Mouse (Mus musculus): ENCODE data around the gene Rnf145.

Gene Rnf145

GRCm38 (mm10) chr11:44537403-44537802 is 18.6 kb downstream of the Rnf145 start:
- DNase-seq = peak in 1 of 2 experiments; percentile 67

- no peak for DNase-seq
Measured at GRCm38 (mm10) chr11:44538101-44538500, 19.3 kb downstream of the Rnf145 start.

GRCm38 (mm10) chr11:44538501-44539290 is 19.9 kb downstream of the Rnf145 start:
- no peak for DNase-seq

- no peak for DNase-seq
Measured at GRCm38 (mm10) chr11:44539291-44539930, 20.6 kb downstream of the Rnf145 start.

GRCm38 (mm10) chr11:44540243-44540642 is 21.5 kb downstream of the Rnf145 start:
- DNase-seq = no peak

GRCm38 (mm10) chr11:44541280-44541679 is 22.5 kb downstream of the Rnf145 start:
- DNase-seq = no peak

GRCm38 (mm10) chr11:44541813-44542212 is 23.0 kb downstream of the Rnf145 start:
- DNase-seq = no peak

GRCm38 (mm10) chr11:44543593-44543992 is 24.8 kb downstream of the Rnf145 start:
- no peak for DNase-seq

- DNase-seq = no peak
Measured at GRCm38 (mm10) chr11:44543996-44544395, 25.2 kb downstream of the Rnf145 start.

- DNase-seq = no peak
Measured at GRCm38 (mm10) chr11:44545181-44545580, 26.4 kb downstream of the Rnf145 start.

GRCm38 (mm10) chr11:44546250-44546649 is 27.5 kb downstream of the Rnf145 start:
- DNase-seq = no peak

- no peak for DNase-seq
Measured at GRCm38 (mm10) chr11:44547651-44548196, 29.0 kb downstream of the Rnf145 start.

- no peak for DNase-seq
Measured at GRCm38 (mm10) chr11:44548816-44549215, 30.1 kb downstream of the Rnf145 start.

GRCm38 (mm10) chr11:44549511-44550278 is 30.9 kb downstream of the Rnf145 start:
- no peak for DNase-seq

GRCm38 (mm10) chr11:44550996-44551395 is 32.2 kb downstream of the Rnf145 start:
- no peak for DNase-seq

- no peak for DNase-seq
Measured at GRCm38 (mm10) chr11:44554339-44554738, 35.6 kb downstream of the Rnf145 start.

GRCm38 (mm10) chr11:44558521-44558920 is 39.8 kb downstream of the Rnf145 start:
- DNase-seq = no peak

GRCm38 (mm10) chr11:44559466-44559865 is 40.7 kb downstream of the Rnf145 start:
- no peak for DNase-seq

GRCm38 (mm10) chr11:44560396-44560795 is 41.6 kb downstream of the Rnf145 start:
- DNase-seq = no peak

GRCm38 (mm10) chr11:44561476-44562015 is 42.8 kb downstream of the Rnf145 start:
- DNase-seq = no peak

- no peak for DNase-seq
Measured at GRCm38 (mm10) chr11:44562389-44563135, 43.8 kb downstream of the Rnf145 start.

- DNase-seq = peak in 1 of 2 experiments; percentile 41
Measured at GRCm38 (mm10) chr11:44564245-44564864, 45.6 kb downstream of the Rnf145 start.

Data from lung, postnatal 4 days (tissue).